Mouse (Mus musculus): ENCODE measurements around the gene Foxq1.

The Foxq1 gene

GRCm38 (mm10) chr13:31567617-31568294 lies 11.8 kb downstream of the Foxq1 start:
- no peak for DNase-seq (ENCODE audit: extremely low spot score, low read depth, low spot score)

GRCm38 (mm10) chr13:31572806-31573508 lies 17.0 kb downstream of the Foxq1 start:
- DNase-seq (ENCODE audit: extremely low spot score, low read depth, low spot score), result no peak

- no peak for DNase-seq (ENCODE audit: extremely low spot score, low read depth, low spot score)
Measured at GRCm38 (mm10) chr13:31574627-31575026, 18.7 kb downstream of the Foxq1 start.

GRCm38 (mm10) chr13:31576696-31577095 lies 20.8 kb downstream of the Foxq1 start:
- DNase-seq (ENCODE audit: extremely low spot score, low read depth, low spot score), result no peak

- no peak for DNase-seq (ENCODE audit: extremely low spot score, low read depth, low spot score)
Measured at GRCm38 (mm10) chr13:31577576-31577975, 21.6 kb downstream of the Foxq1 start.

GRCm38 (mm10) chr13:31578389-31578788 lies 22.5 kb downstream of the Foxq1 start:
- DNase-seq (ENCODE audit: extremely low spot score, low read depth, low spot score), result no peak

- no peak for DNase-seq (ENCODE audit: extremely low spot score, low read depth, low spot score)
Measured at GRCm38 (mm10) chr13:31579866-31580265, 23.9 kb downstream of the Foxq1 start.

- no peak for DNase-seq (ENCODE audit: extremely low spot score, low read depth, low spot score)
Measured at GRCm38 (mm10) chr13:31587341-31587740, 31.4 kb downstream of the Foxq1 start.

GRCm38 (mm10) chr13:31599576-31599975 lies 43.6 kb downstream of the Foxq1 start:
- no peak for DNase-seq (ENCODE audit: extremely low spot score, low read depth, low spot score)

GRCm38 (mm10) chr13:31603964-31604363 lies 48.0 kb downstream of the Foxq1 start:
- no peak for DNase-seq (ENCODE audit: extremely low spot score, low read depth, low spot score)

Data from hindlimb bud, embryonic 11.5 days (tissue).